Comparison of ENCODE assay signal across 15 mouse cellular contexts in genomic region chr5:130007344-130007743, GRCm38 (mm10). TPM values are rescaled to one million over a fixed set of nuclear protein-coding genes. Genes with fewer than 3 reads are reported as not detected.
DNase-seq lines count a peak whose midpoint lies in the region; ATAC-seq and TF ChIP-seq lines count a peak whose summit lies in the region.
"Had no signal": no experiment of that assay in that cellular context is flagged by ENCODE, and none has a peak within 500 bp of the region (broad histone marks: within the 10 kb centered on the region; RNA-seq: fewer than 3 reads in every experiment).

No protein-coding gene starts in this region.

- no peak overlapping the region for H3K27ac ChIP-seq in forebrain, postnatal 0 days (ENCODE audit: low read depth, low read length)
- no peak overlapping the region for H3K27ac ChIP-seq in forebrain, embryonic 14.5 days (ENCODE audit: low read depth, low read length)
- no peak overlapping the region for H3K27ac ChIP-seq in liver, postnatal 0 days (ENCODE audit: low read depth)
- H3K27ac ChIP-seq in liver, embryonic 12.5 days = no peak overlapping the region
- H3K27ac ChIP-seq in ES-E14 (ENCODE audit: insufficient read depth, low read depth, low read length, poor library complexity, severe bottlenecking) = no peak overlapping the region
- no peak overlapping the region for H3K27ac ChIP-seq in kidney, embryonic 14.5 days (ENCODE audit: low read depth, low read length)
- H3K27ac ChIP-seq: hindbrain, embryonic 13.5 days; liver, embryonic 15.5 days; neural tube, embryonic 12.5 days had no signal

- H3K27me3 ChIP-seq in forebrain, postnatal 0 days (ENCODE audit: insufficient read depth, low read length) = no peaks in the 10 kb centered on the region
- H3K27me3 ChIP-seq in forebrain, embryonic 14.5 days (replicated peaks; ENCODE audit: control insufficient read depth, insufficient read depth, low read length) = no peaks in the 10 kb centered on the region
- H3K27me3 ChIP-seq in liver, postnatal 0 days (ENCODE audit: insufficient read depth, low read length) = no peaks in the 10 kb centered on the region
- H3K27me3 ChIP-seq in liver, embryonic 12.5 days (replicated peaks) = no peaks in the 10 kb centered on the region
- no peaks in the 10 kb centered on the region for H3K27me3 ChIP-seq in kidney, embryonic 14.5 days (ENCODE audit: control insufficient read depth, insufficient read depth, low read length)
- H3K27me3 ChIP-seq: hindbrain, embryonic 13.5 days; liver, embryonic 15.5 days; neural tube, embryonic 12.5 days had no signal

- TF ChIP-seq CTCF in forebrain, postnatal 0 days (IDR thresholded peaks at IDR 0.05; ENCODE audit: low read depth) = peak; percentile 29
- peak; percentile 65 for TF ChIP-seq CTCF in liver, postnatal 0 days (IDR thresholded peaks at IDR 0.05; ENCODE audit: low read depth)

- DNase-seq in forebrain, postnatal 0 days = no peak
- DNase-seq in forebrain, embryonic 14.5 days (ENCODE audit: low spot score) = no peak
- no peak for DNase-seq in liver, postnatal 0 days
- no peak for DNase-seq in ES-E14 (ENCODE audit: low read depth, low spot score)
- DNase-seq in kidney, postnatal 14 days = no peak
- DNase-seq: heart, adult 11 months; kidney, postnatal 36 days; thymus, adult 18-20 months had no signal

- peaks cover 5% of the 10 kb centered on the region; the same call in 1 of the 2 replicates for H3K36me3 ChIP-seq in forebrain, postnatal 0 days (ENCODE audit: insufficient read depth)
- H3K36me3 ChIP-seq in forebrain, embryonic 14.5 days (ENCODE audit: control insufficient read depth, insufficient read depth, low read length) = peaks cover 5% of the 10 kb centered on the region; the same call in 1 of the 2 replicates
- peaks cover 15% of the 10 kb centered on the region for H3K36me3 ChIP-seq in liver, postnatal 0 days (replicated peaks; ENCODE audit: insufficient read depth, low read length)
- peaks cover 23% of the 10 kb centered on the region for H3K36me3 ChIP-seq in liver, embryonic 12.5 days
- peaks cover 7% of the 10 kb centered on the region; the same call in 1 of the 2 replicates for H3K36me3 ChIP-seq in ES-E14 (ENCODE audit: control insufficient read depth, insufficient read depth, low read length, poor library complexity, severe bottlenecking)
- peaks cover 10% of the 10 kb centered on the region; the same call in 1 of the 2 replicates for H3K36me3 ChIP-seq in kidney, embryonic 14.5 days (ENCODE audit: control insufficient read depth, insufficient read depth, low read length)

- TF ChIP-seq EP300 in liver, postnatal 0 days (IDR thresholded peaks at IDR 0.05; ENCODE audit: low read depth) = no peak

- no peak overlapping the region for H3K9ac ChIP-seq in forebrain, postnatal 0 days
- no peak overlapping the region for H3K9ac ChIP-seq in forebrain, embryonic 14.5 days (ENCODE audit: low read length)
- H3K9ac ChIP-seq in liver, postnatal 0 days (replicated peaks) = no peak overlapping the region
- no peak overlapping the region for H3K9ac ChIP-seq in liver, embryonic 12.5 days
- no peak overlapping the region for H3K9ac ChIP-seq in ES-E14 (ENCODE audit: insufficient read depth, low read depth, low read length, poor library complexity, severe bottlenecking)
- no peak overlapping the region for H3K9ac ChIP-seq in kidney, embryonic 14.5 days (ENCODE audit: low read depth, low read length)
- H3K9ac ChIP-seq: hindbrain, embryonic 13.5 days; liver, embryonic 15.5 days; neural tube, embryonic 12.5 days had no signal

- WGBS in forebrain, postnatal 0 days = 96% methylated on average over 1 of the region's 1 CpGs
- 100% methylated on average over 1 of the region's 1 CpGs for WGBS in forebrain, embryonic 14.5 days
- 85% methylated on average over 1 of the region's 1 CpGs for WGBS in liver, postnatal 0 days (ENCODE audit: insufficient replicate concordance)
- 69% methylated on average over 1 of the region's 1 CpGs for WGBS in liver, embryonic 12.5 days (ENCODE audit: insufficient replicate concordance)
- 94% methylated on average over 1 of the region's 1 CpGs for WGBS in kidney, embryonic 14.5 days

- H3K4me3 ChIP-seq in forebrain, postnatal 0 days (ENCODE audit: low read depth, low read length) = no peak overlapping the region
- no peak overlapping the region for H3K4me3 ChIP-seq in forebrain, embryonic 14.5 days (ENCODE audit: low read depth, low read length)
- no peak overlapping the region for H3K4me3 ChIP-seq in liver, postnatal 0 days (ENCODE audit: low read depth, low read length)
- H3K4me3 ChIP-seq in liver, embryonic 12.5 days = no peak overlapping the region
- H3K4me3 ChIP-seq in ES-E14 (ENCODE audit: insufficient read depth in 1 of 2, low read depth in 1 of 2, low read length in 2 of 2, poor library complexity in 1 of 2, severe bottlenecking in 1 of 2) = no peak overlapping the region
- no peak overlapping the region for H3K4me3 ChIP-seq in kidney, embryonic 14.5 days (ENCODE audit: low read length)
- H3K4me3 ChIP-seq: erythroblast, embryonic 14.5 days; hindbrain, embryonic 13.5 days; liver, embryonic 15.5 days; neural tube, embryonic 12.5 days had no signal

- 0 out of 2 replicates have a peak, but pooled peaks cover 3% of the 10 kb centered on the region for H3K4me1 ChIP-seq in forebrain, postnatal 0 days (ENCODE audit: insufficient read depth)
- no peaks in the 10 kb centered on the region for H3K4me1 ChIP-seq in forebrain, embryonic 14.5 days (ENCODE audit: control insufficient read depth, insufficient read depth, low read length)
- peaks cover 7% of the 10 kb centered on the region for H3K4me1 ChIP-seq in liver, postnatal 0 days (ENCODE audit: insufficient read depth)
- H3K4me1 ChIP-seq in liver, embryonic 12.5 days = peaks cover 14% of the 10 kb centered on the region
- peaks cover 3 to 7% of the 10 kb centered on the region in 2 experiments; a peak in 3 of 4 replicates for H3K4me1 ChIP-seq in ES-E14 (ENCODE audit: control insufficient read depth in 2 of 2, insufficient read depth in 2 of 2, low read length in 2 of 2, poor library complexity in 1 of 2)
- peaks cover 3% of the 10 kb centered on the region; the same call in 1 of the 2 replicates for H3K4me1 ChIP-seq in kidney, embryonic 14.5 days (ENCODE audit: control insufficient read depth, insufficient read depth, low read length)

- H3K4me2 ChIP-seq in forebrain, postnatal 0 days (ENCODE audit: low read depth) = no peak overlapping the region
- H3K4me2 ChIP-seq in forebrain, embryonic 14.5 days (ENCODE audit: low read length) = no peak overlapping the region
- no peak overlapping the region for H3K4me2 ChIP-seq in liver, postnatal 0 days (ENCODE audit: low read depth, low read length)
- no peak overlapping the region for H3K4me2 ChIP-seq in liver, embryonic 12.5 days
- H3K4me2 ChIP-seq in kidney, embryonic 14.5 days (replicated peaks; ENCODE audit: low read depth, low read length) = no peak overlapping the region
- H3K4me2 ChIP-seq: hindbrain, embryonic 13.5 days; liver, embryonic 15.5 days; neural tube, embryonic 12.5 days had no signal

- ATAC-seq in forebrain, postnatal 0 days = no peak
- ATAC-seq in forebrain, embryonic 14.5 days = no peak
- no peak for ATAC-seq in liver, postnatal 0 days
- ATAC-seq in liver, embryonic 12.5 days = no peak
- peak; percentile 45 for ATAC-seq in inflammation-experienced regulatory T-cells, adult 6 months
- ATAC-seq in kidney, embryonic 14.5 days (ENCODE audit: low FRiP score, low TSS enrichment) = no peak

- in situ Hi-C loops in ES-E14 (cut with MboI; ENCODE audit: low sequenced_read_pairs in 2 of 2, unreplicated experiment in 2 of 2) = no loop called here

- no peaks in the 10 kb centered on the region for H3K9me3 ChIP-seq in forebrain, postnatal 0 days (ENCODE audit: low read length)
- H3K9me3 ChIP-seq in forebrain, embryonic 14.5 days (replicated peaks; ENCODE audit: control insufficient read depth, low read length) = no peaks in the 10 kb centered on the region; the same call in 1 of the 2 replicates
- peaks cover 9% of the 10 kb centered on the region for H3K9me3 ChIP-seq in liver, postnatal 0 days (ENCODE audit: low read length)
- peaks cover 15% of the 10 kb centered on the region for H3K9me3 ChIP-seq in liver, embryonic 12.5 days (replicated peaks)
- H3K9me3 ChIP-seq in ES-E14 (ENCODE audit: control insufficient read depth, insufficient read depth, low read depth, low read length) = no peaks in the 10 kb centered on the region
- H3K9me3 ChIP-seq in kidney, embryonic 14.5 days (ENCODE audit: control insufficient read depth, low read length) = peaks cover 13% of the 10 kb centered on the region; the same call in 1 of the 2 replicates

RNA-seq across cellular contexts. Expression of gene Gusb, which starts 4.5 kb away (rescaled TPM):
- 17.2 and 19.9 TPM in 2 replicates for total RNA-seq in forebrain, postnatal 0 days (2014; rRNA removed)
- polyA plus RNA-seq in forebrain, postnatal 0 days (2015; fragmentation: Nextera tagmentation; extraction: Ambion mirVana) = 27.7 and 29.3 TPM in 2 replicates
- 20.7 and 21.4 TPM in 2 replicates for polyA plus RNA-seq in forebrain, embryonic 14.5 days (2014; fragmentation: Nextera tagmentation; extraction: Ambion mirVana)
- 26.3 and 29.3 TPM in 2 replicates for polyA plus RNA-seq in liver, postnatal 0 days (2015; fragmentation: Nextera tagmentation; extraction: Ambion mirVana)
- 44.8 and 49.1 TPM in 2 replicates for polyA plus RNA-seq in liver, embryonic 12.5 days (2016; fragmentation: Nextera tagmentation; extraction: Ambion mirVana)
- 29.0 and 53.5 TPM in 2 replicates for total RNA-seq in ES-E14 (2012; rRNA removed)
- polyA plus RNA-seq in inflammation-experienced regulatory T-cells, adult 6 months (2017; shearing (Covaris generic)) = 10 to 100 TPM; 42.3 to 50.6 (median 45.0) TPM
- polyA plus RNA-seq in kidney, embryonic 14.5 days (2014; fragmentation: Nextera tagmentation; extraction: Ambion mirVana) = 49.8 and 58.7 TPM in 2 replicates

RNA-seq across cellular contexts. Expression of gene Asl, which starts 21.7 kb away (rescaled TPM):
- total RNA-seq in forebrain, postnatal 0 days (2014; rRNA removed) = 28.7 and 33.2 TPM in 2 replicates
- 32.5 and 39.3 TPM in 2 replicates for polyA plus RNA-seq in forebrain, postnatal 0 days (2015; fragmentation: Nextera tagmentation; extraction: Ambion mirVana)
- 36.9 and 38.2 TPM in 2 replicates for polyA plus RNA-seq in forebrain, embryonic 14.5 days (2014; fragmentation: Nextera tagmentation; extraction: Ambion mirVana)
- polyA plus RNA-seq in liver, postnatal 0 days (2015; fragmentation: Nextera tagmentation; extraction: Ambion mirVana) = 291 and 304 TPM in 2 replicates
- polyA plus RNA-seq in liver, embryonic 12.5 days (2016; fragmentation: Nextera tagmentation; extraction: Ambion mirVana) = 39.1 and 41.1 TPM in 2 replicates
- total RNA-seq in ES-E14 (2012; rRNA removed) = 27.2 and 31.8 TPM in 2 replicates
- 100 to 1,000 TPM in 2 of 3 experiments, 10 to 100 TPM in 1; 92.0 to 107 (median 100) TPM for polyA plus RNA-seq in inflammation-experienced regulatory T-cells, adult 6 months (2017; shearing (Covaris generic))
- polyA plus RNA-seq in kidney, embryonic 14.5 days (2014; fragmentation: Nextera tagmentation; extraction: Ambion mirVana) = 40.3 and 46.4 TPM in 2 replicates

RNA-seq across cellular contexts. Expression of gene Crcp, which starts 21.7 kb away (rescaled TPM):
- 63.2 and 69.1 TPM in 2 replicates for total RNA-seq in forebrain, postnatal 0 days (2014; rRNA removed)
- 87.1 and 91.2 TPM in 2 replicates for polyA plus RNA-seq in forebrain, postnatal 0 days (2015; fragmentation: Nextera tagmentation; extraction: Ambion mirVana)
- polyA plus RNA-seq in forebrain, embryonic 14.5 days (2014; fragmentation: Nextera tagmentation; extraction: Ambion mirVana) = 50.7 and 51.2 TPM in 2 replicates
- polyA plus RNA-seq in liver, postnatal 0 days (2015; fragmentation: Nextera tagmentation; extraction: Ambion mirVana) = 19.3 and 20.8 TPM in 2 replicates
- polyA plus RNA-seq in liver, embryonic 12.5 days (2016; fragmentation: Nextera tagmentation; extraction: Ambion mirVana) = 33.9 and 34.7 TPM in 2 replicates
- 21.1 and 30.8 TPM in 2 replicates for total RNA-seq in ES-E14 (2012; rRNA removed)
- 10 to 100 TPM; 58.3 to 70.9 (median 58.4) TPM for polyA plus RNA-seq in inflammation-experienced regulatory T-cells, adult 6 months (2017; shearing (Covaris generic))
- polyA plus RNA-seq in kidney, embryonic 14.5 days (2014; fragmentation: Nextera tagmentation; extraction: Ambion mirVana) = 24.5 and 31.2 TPM in 2 replicates
